Mouse (Mus musculus) liver, embryonic 16.5 days (tissue): ENCODE measurements at regions not wholly inside any gene's neighbourhood (a gene's known extent, or its start where the extent isn't known, plus 50 kb on each side); places are given as distances from the start of the nearest gene placed in this dataset.
"Not testable (repeated sequence)": the region's sequence is repeated elsewhere in the genome, so short reads cannot be mapped to it uniquely, and the experiment has no call there.

Experiments
- ATAC-seq: fragments of 200-750 bp; cut with Nextera tagmentation; 2 replicates; pipeline ENCODE4 v1.8.0; 2017; ENCODE audit warnings: low read depth, mild to moderate bottlenecking, moderate number of reproducible peaks, moderate library complexity
- H3K27ac ChIP-seq: fragments of 300-500 bp; sonication (generic); 2 replicates; pipeline ENCODE4 v1.5.1; 2014; ENCODE audit warnings: mild to moderate bottlenecking, low read length
- H3K27me3 ChIP-seq: fragments of 300-500 bp; sonication (generic); 2 replicates; pipeline ENCODE4 v1.6.1; 2014; ENCODE audit warnings: low read depth, low read length, mixed read lengths; ENCODE audit not compliant: control insufficient read depth, insufficient read depth
- H3K36me3 ChIP-seq: fragments of 300-500 bp; sonication (generic); 2 replicates; pipeline ENCODE4 v1.6.1; 2014; ENCODE audit warnings: mild to moderate bottlenecking; ENCODE audit not compliant: control insufficient read depth, insufficient read depth
- H3K4me1 ChIP-seq: fragments of 300-500 bp; sonication (generic); 2 replicates; pipeline ENCODE4 v1.6.1; 2014; ENCODE audit warnings: low read depth, low read length, mixed read lengths; ENCODE audit not compliant: control insufficient read depth
- H3K4me2 ChIP-seq: fragments of 300-500 bp; sonication (generic); 2 replicates; pipeline ENCODE4 v1.6.1; 2014; ENCODE audit warnings: low read depth, low read length, mixed read lengths
- H3K4me3 ChIP-seq: fragments of 300-500 bp; sonication (generic); 2 replicates; pipeline ENCODE4 v1.5.1; 2014; ENCODE audit warnings: low read depth, mild to moderate bottlenecking, low read length
- H3K9ac ChIP-seq: fragments of 300-500 bp; sonication (generic); 2 replicates; pipeline ENCODE4 v1.6.1; 2014; ENCODE audit warnings: low read depth, low read length
- H3K9me3 ChIP-seq: fragments of 300-500 bp; sonication (generic); replicated peaks from 2 replicates; pipeline ENCODE4 v1.6.1; 2016; ENCODE audit warnings: low read length; ENCODE audit not compliant: control insufficient read depth
- WGBS: fragments of 180-500 bp; shearing (Covaris S2); extraction: QIAGEN DNeasy Blood & Tissue Kit; methylation state at CpG from one replicate; pipeline ENCODE4 v1.1.7; 2014; ENCODE audit not compliant: insufficient replicate concordance; 5-methylcytosine and 5-hydroxymethylcytosine counted together

- H3K4me3 ChIP-seq = no peak overlapping the region
- no peaks in the 10 kb centered on the region for H3K36me3 ChIP-seq
- H3K4me1 ChIP-seq = no peaks in the 10 kb centered on the region
- no peak overlapping the region for H3K9ac ChIP-seq
- H3K9me3 ChIP-seq = no peaks in the 10 kb centered on the region
- ATAC-seq = no peak
- H3K4me2 ChIP-seq = no peak overlapping the region
- H3K27me3 ChIP-seq = no peaks in the 10 kb centered on the region
- 57% methylated on average over 6 of the region's 6 CpGs for WGBS
- H3K27ac ChIP-seq = no peak overlapping the region
Measured at GRCm38 (mm10) chr9:33168159-33168558, 532.1 kb downstream of the Ets1 start.

- ATAC-seq, H3K9me3 ChIP-seq, H3K27ac ChIP-seq, H3K36me3 ChIP-seq, H3K4me3 ChIP-seq, H3K4me2 ChIP-seq, H3K4me1 ChIP-seq, H3K9ac ChIP-seq, H3K27me3 ChIP-seq: not testable (repeated sequence)
- WGBS = 54% methylated on average over 1 of the region's 1 CpGs
Measured at GRCm38 (mm10) chr9:33169093-33169492, 533.1 kb downstream of the Ets1 start.

GRCm38 (mm10) chr9:33180066-33180465 is 544.0 kb downstream of the Ets1 start:
- Histone ChIP-seq H3K27ac (no peak overlapping the region), H3K36me3 (no peaks in the 10 kb centered on the region), H3K27me3 (no peaks in the 10 kb centered on the region), H3K4me1 (no peaks in the 10 kb centered on the region), H3K9ac (no peak overlapping the region), H3K4me3 (no peak overlapping the region), H3K9me3 (no peaks in the 10 kb centered on the region), H3K4me2 (no peak overlapping the region)
- ATAC-seq = no peak

GRCm38 (mm10) chr9:33187187-33187586 is 551.2 kb downstream of the Ets1 start:
- no peak overlapping the region for H3K4me3 ChIP-seq
- no peaks in the 10 kb centered on the region for H3K9me3 ChIP-seq
- no peak for ATAC-seq
- no peak overlapping the region for H3K4me2 ChIP-seq
- H3K9ac ChIP-seq = no peak overlapping the region
- no peaks in the 10 kb centered on the region for H3K27me3 ChIP-seq
- no peaks in the 10 kb centered on the region for H3K4me1 ChIP-seq
- no peaks in the 10 kb centered on the region for H3K36me3 ChIP-seq
- WGBS = 62% methylated on average over 3 of the region's 3 CpGs
- H3K27ac ChIP-seq = no peak overlapping the region

GRCm38 (mm10) chr9:33209083-33209482 is 573.1 kb downstream of the Ets1 start:
- WGBS = 49% methylated on average over 2 of the region's 2 CpGs
- ATAC-seq = no peak
- no peaks in the 10 kb centered on the region for H3K4me1 ChIP-seq

GRCm38 (mm10) chr9:33214523-33214922 is 578.5 kb downstream of the Ets1 start:
- Histone ChIP-seq H3K4me1 (no peaks in the 10 kb centered on the region), H3K27ac (no peak overlapping the region), H3K4me2 (no peak overlapping the region), H3K4me3 (no peak overlapping the region), H3K9me3 (no peaks in the 10 kb centered on the region), H3K36me3 (no peaks in the 10 kb centered on the region), H3K27me3 (no peaks in the 10 kb centered on the region), H3K9ac (no peak overlapping the region)
- no peak for ATAC-seq
- WGBS = 55% methylated on average over 1 of the region's 1 CpGs

More at GRCm38 (mm10) chr9:33209083-33209482, 573.1 kb downstream of the Ets1 start:
- H3K27me3 ChIP-seq = no peaks in the 10 kb centered on the region
- no peak overlapping the region for H3K9ac ChIP-seq
- no peak overlapping the region for H3K4me2 ChIP-seq
- H3K4me3 ChIP-seq = no peak overlapping the region
- H3K9me3 ChIP-seq = no peaks in the 10 kb centered on the region
- H3K27ac ChIP-seq = no peak overlapping the region
- no peaks in the 10 kb centered on the region for H3K36me3 ChIP-seq

GRCm38 (mm10) chr9:33220981-33221380 is 585.0 kb downstream of the Ets1 start:
- no peaks in the 10 kb centered on the region for H3K36me3 ChIP-seq
- no peak overlapping the region for H3K9ac ChIP-seq
- H3K4me2 ChIP-seq = no peak overlapping the region
- H3K4me1 ChIP-seq = no peaks in the 10 kb centered on the region
- WGBS = 61% methylated on average over 4 of the region's 4 CpGs
- H3K4me3 ChIP-seq = no peak overlapping the region
- ATAC-seq = no peak
- no peak overlapping the region for H3K27ac ChIP-seq
- H3K9me3 ChIP-seq = no peaks in the 10 kb centered on the region
- no peaks in the 10 kb centered on the region for H3K27me3 ChIP-seq

- Histone ChIP-seq H3K27me3 (no peaks in the 10 kb centered on the region), H3K4me3 (no peak overlapping the region), H3K27ac (no peak overlapping the region), H3K4me1 (no peaks in the 10 kb centered on the region), H3K9ac (no peak overlapping the region), H3K36me3 (no peaks in the 10 kb centered on the region), H3K4me2 (no peak overlapping the region), H3K9me3 (no peaks in the 10 kb centered on the region)
- 64% methylated on average over 11 of the region's 11 CpGs for WGBS
- no peak for ATAC-seq
Measured at GRCm38 (mm10) chr9:33222066-33222805, 586.2 kb downstream of the Ets1 start.

- 48% methylated on average over 9 of the region's 9 CpGs for WGBS
Measured at GRCm38 (mm10) chr9:33233699-33234131, 597.7 kb downstream of the Ets1 start.

More at GRCm38 (mm10) chr9:33233699-33234131, 597.7 kb downstream of the Ets1 start:
- no peak overlapping the region for H3K27ac ChIP-seq
- no peaks in the 10 kb centered on the region for H3K4me1 ChIP-seq
- no peak overlapping the region for H3K9ac ChIP-seq
- ATAC-seq = no peak
- no peaks in the 10 kb centered on the region for H3K27me3 ChIP-seq
- H3K4me2 ChIP-seq = no peak overlapping the region
- H3K9me3 ChIP-seq = no peaks in the 10 kb centered on the region
- no peak overlapping the region for H3K4me3 ChIP-seq
- no peaks in the 10 kb centered on the region for H3K36me3 ChIP-seq
